8 mouse cellular contexts compared by ENCODE assay signal in the genomic region with DNA sequence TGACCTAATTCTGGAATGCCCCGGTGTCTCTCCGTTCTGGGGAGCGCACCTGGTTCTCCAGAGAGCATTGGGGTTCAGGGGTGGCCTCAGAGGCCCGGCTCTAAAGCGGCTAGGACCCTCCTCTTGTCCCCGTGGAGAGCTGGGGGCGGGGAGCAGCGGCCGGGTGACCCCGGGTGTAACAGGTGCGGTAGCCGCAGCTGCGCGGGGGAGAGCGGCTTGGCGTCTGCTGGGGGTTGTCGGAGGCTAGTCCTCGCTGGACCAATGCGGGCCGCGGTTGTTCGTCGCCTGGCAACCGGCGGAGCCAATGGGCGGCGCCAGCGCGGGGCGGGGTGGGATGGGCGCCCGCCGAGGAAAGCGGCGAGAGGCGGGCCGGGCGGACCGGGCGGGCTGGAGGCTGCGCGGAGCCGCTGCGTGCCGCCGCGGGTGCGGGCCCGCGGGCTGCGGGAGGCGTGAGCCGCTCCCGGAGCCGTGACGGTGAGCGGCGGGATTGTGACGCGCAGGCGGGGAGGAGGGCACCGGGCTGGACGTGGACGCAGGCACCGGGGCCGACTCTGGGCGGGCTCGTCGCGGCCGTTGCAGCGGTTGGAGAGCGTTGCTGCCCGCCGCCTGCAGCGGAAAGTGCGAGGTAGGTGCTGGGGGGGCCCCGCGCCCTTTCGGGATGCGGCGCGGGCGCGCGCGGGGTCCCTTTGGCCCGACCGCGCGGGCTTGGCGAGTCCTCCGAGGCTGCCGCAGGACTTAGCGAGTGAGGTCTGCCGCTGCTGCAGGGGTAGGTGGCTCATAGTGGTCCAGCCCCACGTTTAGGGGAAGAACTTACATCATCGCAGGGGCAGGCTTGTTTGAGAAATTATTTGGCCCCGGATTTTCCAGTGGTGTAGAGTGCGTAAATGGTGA. TPM values are rescaled to one million over a fixed set of nuclear protein-coding genes. Genes with fewer than 3 reads are reported as not detected.
DNase-seq lines count a peak whose midpoint lies in the region; ATAC-seq and TF ChIP-seq lines count a peak whose summit lies in the region.

TSS of gene Ssx2ip (plus strand) at position 332 of the 891 bp plus-strand sequence.

- TF ChIP-seq EP300 in heart, adult 2 months (IDR thresholded peaks at IDR 0.05; ENCODE audit: insufficient read depth, low read depth, low read length): no peak

- H3K9me3 ChIP-seq in embryonic facial prominence, embryonic 13.5 days: no peaks in the 10 kb centered on the region; the same call in 1 of the 2 replicates
- no peaks in the 10 kb centered on the region for H3K9me3 ChIP-seq in limb, embryonic 12.5 days
- no peaks in the 10 kb centered on the region for H3K9me3 ChIP-seq in midbrain, embryonic 14.5 days (ENCODE audit: control insufficient read depth, low read length)

- H3K36me3 ChIP-seq in embryonic facial prominence, embryonic 13.5 days: no peaks in the 10 kb centered on the region
- H3K36me3 ChIP-seq in heart, adult 2 months (ENCODE audit: control insufficient read depth, insufficient read depth, low read length): no peaks in the 10 kb centered on the region
- no peaks in the 10 kb centered on the region for H3K36me3 ChIP-seq in kidney, adult 2 months (ENCODE audit: control insufficient read depth, insufficient read depth, low read length)
- no peaks in the 10 kb centered on the region for H3K36me3 ChIP-seq in limb, embryonic 12.5 days
- H3K36me3 ChIP-seq in midbrain, embryonic 14.5 days (ENCODE audit: control insufficient read depth, insufficient read depth, low read length): no peaks in the 10 kb centered on the region

- 1% methylated on average over 94 of the region's 100 CpGs for WGBS in embryonic facial prominence, embryonic 13.5 days
- under 1% methylated on average over 83 of the region's 100 CpGs for WGBS in heart, adult 2 months
- whole genome bisulfite sequencing in kidney, adult 2 months: under 1% methylated on average over 100 of the region's 100 CpGs
- 1% methylated on average over 92 of the region's 100 CpGs for WGBS in limb, embryonic 12.5 days
- under 1% methylated on average over 92 of the region's 100 CpGs for WGBS in midbrain, embryonic 14.5 days

- H3K4me1 ChIP-seq in embryonic facial prominence, embryonic 13.5 days: peaks cover 24% of the 10 kb centered on the region
- H3K4me1 ChIP-seq in heart, adult 2 months (ENCODE audit: control insufficient read depth, insufficient read depth, low read length): no peaks in the 10 kb centered on the region
- peaks cover 16% of the 10 kb centered on the region; the same call in 1 of the 2 replicates for H3K4me1 ChIP-seq in kidney, adult 2 months (ENCODE audit: control insufficient read depth, insufficient read depth, low read length)
- H3K4me1 ChIP-seq in limb, embryonic 12.5 days (replicated peaks): peaks cover 25% of the 10 kb centered on the region
- peaks cover 25% of the 10 kb centered on the region for H3K4me1 ChIP-seq in midbrain, embryonic 14.5 days (ENCODE audit: control insufficient read depth, insufficient read depth, low read length)

- no peaks in the 10 kb centered on the region for H3K79me2 ChIP-seq in heart, adult 2 months (replicated peaks; ENCODE audit: control insufficient read depth, insufficient read depth, low read length)

- H3K4me2 ChIP-seq in embryonic facial prominence, embryonic 13.5 days: peak within 1 kb of the TSS; percentile 89
- peak within 1 kb of the TSS; percentile 87 for H3K4me2 ChIP-seq in limb, embryonic 12.5 days
- peak within 1 kb of the TSS; percentile 81 for H3K4me2 ChIP-seq in midbrain, embryonic 14.5 days (ENCODE audit: low read length)

- ATAC-seq in embryonic facial prominence, embryonic 13.5 days (ENCODE audit: insufficient number of reproducible peaks, insufficient read depth, low FRiP score, low TSS enrichment, low read depth): peak; percentile 93
- ATAC-seq in limb, embryonic 12.5 days (ENCODE audit: insufficient number of reproducible peaks, insufficient read depth, low FRiP score, low TSS enrichment, low read depth): peak; percentile 98
- ATAC-seq in midbrain, embryonic 14.5 days (ENCODE audit: low FRiP score, low TSS enrichment): peak; percentile 99

- peak within 1 kb of the TSS; percentile 93 for H3K4me3 ChIP-seq in embryonic facial prominence, embryonic 13.5 days
- peak within 1 kb of the TSS; percentile 76 for H3K4me3 ChIP-seq in heart, adult 2 months
- peak within 1 kb of the TSS; percentile 94 for H3K4me3 ChIP-seq in kidney, adult 2 months (ENCODE audit: insufficient read depth, low read depth, low read length)
- peak within 1 kb of the TSS; percentile 91 for H3K4me3 ChIP-seq in limb, embryonic 12.5 days (replicated peaks)
- H3K4me3 ChIP-seq in midbrain, embryonic 14.5 days (replicated peaks; ENCODE audit: low read depth, low read length): peak within 1 kb of the TSS; percentile 96

- no peaks in the 10 kb centered on the region for H3K27me3 ChIP-seq in embryonic facial prominence, embryonic 13.5 days
- no peaks in the 10 kb centered on the region for H3K27me3 ChIP-seq in heart, adult 2 months (ENCODE audit: control insufficient read depth, insufficient read depth, low read length)
- H3K27me3 ChIP-seq in kidney, adult 2 months (replicated peaks; ENCODE audit: control insufficient read depth, insufficient read depth, low read length): no peaks in the 10 kb centered on the region
- no peaks in the 10 kb centered on the region for H3K27me3 ChIP-seq in limb, embryonic 12.5 days
- H3K27me3 ChIP-seq in midbrain, embryonic 14.5 days (ENCODE audit: control insufficient read depth, insufficient read depth, low read length): no peaks in the 10 kb centered on the region

- peak; percentile 54 for TF ChIP-seq POLR2A in heart, adult 2 months (IDR thresholded peaks at IDR 0.05; ENCODE audit: insufficient read depth, low read depth, low read length)
- no peak for TF ChIP-seq POLR2A in kidney, adult 2 months (IDR thresholded peaks at IDR 0.05; ENCODE audit: low read depth, low read length)

- peak; percentile 88 for DNase-seq in 416B (ENCODE audit: low read depth)
- peak; percentile 98 to 100 for DNase-seq in adrenal gland, postnatal 4 days (ENCODE audit: low spot score in 2 of 2)
- DNase-seq in heart, adult 2 months: peak; percentile 97 to 100
- peak; percentile 98 for DNase-seq in kidney, adult 2 months
- peak; percentile 98 for DNase-seq in midbrain, embryonic 14.5 days
- DNase-seq in spleen, adult 12 weeks (ENCODE audit: low spot score): peak; percentile 93

- intact Hi-C loops in heart, adult 2 months (cut with DNase I): loop anchor here (2.0 to 10.0 kb wide), 3 partner anchors 46 to 410 kb away; partner anchors contain the start of gene Prkacb

- H3K9ac ChIP-seq in embryonic facial prominence, embryonic 13.5 days: peak within 1 kb of the TSS; percentile 92
- H3K9ac ChIP-seq in heart, adult 2 months (ENCODE audit: low read depth, low read length): peak within 1 kb of the TSS; percentile 88
- H3K9ac ChIP-seq in limb, embryonic 12.5 days (replicated peaks): peak within 1 kb of the TSS; percentile 83
- peak within 1 kb of the TSS; percentile 93 for H3K9ac ChIP-seq in midbrain, embryonic 14.5 days (replicated peaks; ENCODE audit: low read length)

- peak within 1 kb of the TSS; percentile 84 for H3K27ac ChIP-seq in embryonic facial prominence, embryonic 13.5 days
- H3K27ac ChIP-seq in heart, adult 2 months: peak within 1 kb of the TSS; percentile 88
- H3K27ac ChIP-seq in kidney, adult 2 months (ENCODE audit: insufficient read depth, low read depth, low read length): peak within 1 kb of the TSS; percentile 78
- peak within 1 kb of the TSS; percentile 67 for H3K27ac ChIP-seq in limb, embryonic 12.5 days
- peak within 1 kb of the TSS; percentile 84 for H3K27ac ChIP-seq in midbrain, embryonic 14.5 days (replicated peaks; ENCODE audit: low read depth, low read length)

- TF ChIP-seq CTCF in heart, adult 2 months (IDR thresholded peaks at IDR 0.05): no peak
- no peak for TF ChIP-seq CTCF in kidney, adult 2 months (conservative IDR thresholded peaks at IDR 0.05; ENCODE audit: insufficient read depth, insufficient read length, low read depth, low read length)

RNA-seq across cellular contexts. Expression of gene Ssx2ip, which starts in this region (rescaled TPM):
- total RNA-seq in adrenal gland, postnatal 4 days (2021): 10 to 100 TPM; 15.5 to 19.5 TPM
- polyA plus RNA-seq in embryonic facial prominence, embryonic 13.5 days (2015; fragmentation: Nextera tagmentation; extraction: Ambion mirVana): 22.1 and 26.4 TPM in 2 replicates
- total RNA-seq in heart, adult 2 months (2021): 10 to 100 TPM; 12.5 to 14.1 TPM
- polyA plus RNA-seq in heart, adult 2 months (2012; rRNA removed): 3.1 and 4.1 TPM in 2 replicates
- polyA plus RNA-seq in kidney, adult 2 months (2012; rRNA removed): 7.3 and 8.0 TPM in 2 replicates
- polyA plus RNA-seq in limb, embryonic 12.5 days (2016; fragmentation: Nextera tagmentation; extraction: Ambion mirVana): 19.6 and 21.6 TPM in 2 replicates
- polyA plus RNA-seq in midbrain, embryonic 14.5 days (2014; fragmentation: Nextera tagmentation; extraction: Ambion mirVana): 13.1 and 18.9 TPM in 2 replicates

Comparison
In these comparisons a context has a peak if more than half of its experiments do, and no peak if none do; other contexts are left out.
1. Peak in every context shown above with its lines: DNase-seq, ATAC-seq, H3K4me3 ChIP-seq and H3K27ac ChIP-seq.